Mouse (Mus musculus): ENCODE results near the gene Tyrobp.

The Tyrobp gene

GRCm38 (mm10) chr7:30423071-30423641, 9.6 kb downstream of the Tyrobp start:
- DNase-seq (ENCODE audit: low spot score in 2 of 2) = no peak

- no peak for DNase-seq (ENCODE audit: low spot score in 2 of 2)
Measured at GRCm38 (mm10) chr7:30429327-30429726, 15.8 kb downstream of the Tyrobp start.

- no peak for DNase-seq (ENCODE audit: low spot score in 2 of 2)
Measured at GRCm38 (mm10) chr7:30430191-30430590, 16.6 kb downstream of the Tyrobp start.

GRCm38 (mm10) chr7:30431793-30432192, 18.2 kb downstream of the Tyrobp start:
- DNase-seq (ENCODE audit: low spot score in 2 of 2) = peak; percentile 78

GRCm38 (mm10) chr7:30434238-30434637, 20.7 kb downstream of the Tyrobp start:
- DNase-seq (ENCODE audit: low spot score in 2 of 2) = no peak

- no peak for DNase-seq (ENCODE audit: low spot score in 2 of 2)
Measured at GRCm38 (mm10) chr7:30434701-30435100, 21.1 kb downstream of the Tyrobp start.

- DNase-seq (ENCODE audit: low spot score in 2 of 2) = no peak
Measured at GRCm38 (mm10) chr7:30435156-30435555, 21.6 kb downstream of the Tyrobp start.

- DNase-seq (ENCODE audit: low spot score in 2 of 2) = no peak
Measured at GRCm38 (mm10) chr7:30436879-30437278, 23.3 kb downstream of the Tyrobp start.

GRCm38 (mm10) chr7:30439734-30440133, 26.2 kb downstream of the Tyrobp start:
- DNase-seq (ENCODE audit: low spot score in 2 of 2) = no peak

GRCm38 (mm10) chr7:30440697-30441096, 27.1 kb downstream of the Tyrobp start:
- DNase-seq (ENCODE audit: low spot score in 2 of 2) = peak in 1 of 2 experiments; percentile 61

GRCm38 (mm10) chr7:30443696-30444095, 30.1 kb downstream of the Tyrobp start:
- DNase-seq (ENCODE audit: low spot score in 2 of 2) = no peak

- peak; percentile 77 to 83 for DNase-seq (ENCODE audit: low spot score in 2 of 2)
Measured at GRCm38 (mm10) chr7:30444154-30444970, 30.8 kb downstream of the Tyrobp start.

- peak in 1 of 2 experiments; percentile 82 for DNase-seq (ENCODE audit: low spot score in 2 of 2)
Measured at GRCm38 (mm10) chr7:30444971-30445751, 31.6 kb downstream of the Tyrobp start, which contains the start of gene Aplp1. Aplp1 (minus strand) TSS chr7:30445535.

- DNase-seq (ENCODE audit: low spot score in 2 of 2) = no peak
Measured at GRCm38 (mm10) chr7:30450241-30450640, 36.7 kb downstream of the Tyrobp start.

GRCm38 (mm10) chr7:30453327-30453726, 39.8 kb downstream of the Tyrobp start:
- DNase-seq (ENCODE audit: low spot score in 2 of 2) = no peak

GRCm38 (mm10) chr7:30453766-30454165, 40.2 kb downstream of the Tyrobp start:
- no peak for DNase-seq (ENCODE audit: low spot score in 2 of 2)

- DNase-seq (ENCODE audit: low spot score in 2 of 2) = no peak
Measured at GRCm38 (mm10) chr7:30454259-30454658, 40.7 kb downstream of the Tyrobp start.

- DNase-seq (ENCODE audit: low spot score in 2 of 2) = no peak
Measured at GRCm38 (mm10) chr7:30456487-30456886, 42.9 kb downstream of the Tyrobp start.

GRCm38 (mm10) chr7:30456911-30457628, 43.5 kb downstream of the Tyrobp start:
- DNase-seq (ENCODE audit: low spot score in 2 of 2) = no peak

GRCm38 (mm10) chr7:30457629-30458330, 44.2 kb downstream of the Tyrobp start, which contains the start of the genes Kirrel2 and Nphs1:
Kirrel2 (minus strand) TSS chr7:30457690.
Nphs1 (plus strand) TSS chr7:30458315.
- peak; percentile 56 to 65 for DNase-seq (ENCODE audit: low spot score in 2 of 2)

- no peak for DNase-seq (ENCODE audit: low spot score in 2 of 2)
Measured at GRCm38 (mm10) chr7:30459484-30459883, 45.9 kb downstream of the Tyrobp start.

All from frontal cortex, postnatal 10 days (tissue).